Mouse (Mus musculus): ENCODE data around the gene Atg2a.
A peak's percentile ranks its signal among the peaks of the same experiment; 100 is the strongest.

The Atg2a gene

GRCm38 (mm10) chr19:6241274-6242107 lies at the start of gene Atg2a:
Atg2a (plus strand) TSS chr19:6241668.
- DNase-seq (ENCODE audit: low read depth, low spot score): peak; percentile 100

DNA sequence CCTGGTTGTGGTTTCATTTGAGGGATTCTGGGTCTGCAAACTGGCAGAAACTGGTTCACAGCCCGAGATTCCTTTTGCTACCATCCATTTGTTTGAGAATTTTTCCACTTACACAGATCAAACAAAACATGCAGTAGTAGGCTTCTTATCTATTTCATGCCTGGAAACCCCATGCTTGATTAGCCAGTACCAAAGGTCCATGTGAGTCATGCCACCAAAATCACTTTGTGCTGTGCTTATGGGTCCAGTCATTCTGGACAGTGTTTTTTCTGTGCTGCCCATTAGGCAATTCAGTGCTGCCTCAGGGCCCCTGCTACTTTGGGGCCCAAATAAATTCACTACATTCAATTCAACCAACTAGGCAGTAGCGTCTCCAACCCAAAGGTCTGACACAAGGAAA lies 37.2 kb upstream of the Atg2a start:
- no peak for DNase-seq (ENCODE audit: low read depth, low spot score)

GRCm38 (mm10) chr19:6206716-6207115 lies 34.8 kb upstream of the Atg2a start:
- DNase-seq (ENCODE audit: low read depth, low spot score): no peak

- DNase-seq (ENCODE audit: low read depth, low spot score): no peak
Observed at GRCm38 (mm10) chr19:6216046-6216705, 25.3 kb upstream of the Atg2a start.

DNA sequence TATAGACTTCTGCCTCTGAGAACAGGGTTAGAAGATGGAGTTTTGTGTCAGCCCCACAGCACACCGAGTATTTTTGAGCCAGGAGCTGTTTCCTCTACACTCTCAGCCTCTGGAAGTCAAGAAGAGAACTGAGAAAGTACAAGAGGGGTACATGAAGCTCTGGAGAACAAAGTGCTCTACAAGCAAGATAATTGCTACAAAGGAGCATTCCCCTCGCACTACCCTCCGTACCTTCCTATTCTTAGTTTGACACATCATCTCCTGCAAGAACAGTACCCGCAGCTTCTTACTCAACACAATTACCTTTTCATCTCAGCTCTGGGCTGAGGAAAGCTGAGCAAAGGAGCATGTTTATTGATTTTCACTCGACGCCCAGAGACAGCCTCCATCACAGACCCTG lies 22.9 kb upstream of the Atg2a start:
- DNase-seq (ENCODE audit: low read depth, low spot score): no peak

DNA sequence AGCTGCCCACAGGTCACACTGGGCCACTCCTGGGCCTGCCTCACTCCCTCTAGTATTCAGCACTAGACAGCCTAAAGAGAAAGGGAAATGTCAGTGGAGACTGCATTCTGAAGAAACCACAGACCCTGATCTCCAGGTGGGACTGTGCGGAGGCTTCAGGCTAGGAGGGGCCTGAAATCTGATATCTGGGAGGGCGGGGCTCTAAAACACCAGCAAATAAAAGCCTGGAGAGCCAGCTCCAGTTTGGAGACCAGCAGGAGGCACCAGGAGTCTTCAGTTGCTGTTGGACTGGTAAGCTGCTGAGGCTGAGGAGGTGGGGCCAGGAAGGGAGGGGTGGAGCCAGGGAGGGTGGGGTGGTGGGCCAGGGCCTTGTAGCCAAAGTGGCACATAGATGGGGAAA lies 15.3 kb upstream of the Atg2a start, which contains the start of gene Gpha2:
Gene Gpha2, plus strand, starts transcription at position 246 of the 400 bp plus-strand sequence.
- DNase-seq (ENCODE audit: low read depth, low spot score): peak; percentile 57

DNA sequence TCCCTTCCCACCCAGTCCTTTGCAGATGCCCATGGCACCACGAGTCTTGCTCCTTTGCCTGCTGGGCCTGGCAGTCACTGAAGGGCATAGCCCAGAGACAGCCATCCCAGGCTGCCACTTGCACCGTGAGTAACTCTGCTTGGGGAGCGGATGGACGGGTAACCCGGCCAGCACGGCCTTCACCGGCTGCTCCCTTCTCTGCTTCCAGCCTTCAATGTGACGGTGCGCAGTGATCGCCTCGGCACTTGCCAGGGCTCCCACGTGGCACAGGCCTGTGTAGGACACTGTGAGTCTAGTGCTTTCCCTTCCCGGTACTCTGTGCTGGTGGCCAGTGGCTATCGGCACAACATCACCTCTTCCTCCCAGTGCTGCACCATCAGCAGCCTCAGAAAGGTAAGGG lies 14.7 kb upstream of the Atg2a start:
- no peak for DNase-seq (ENCODE audit: low read depth, low spot score)

DNA sequence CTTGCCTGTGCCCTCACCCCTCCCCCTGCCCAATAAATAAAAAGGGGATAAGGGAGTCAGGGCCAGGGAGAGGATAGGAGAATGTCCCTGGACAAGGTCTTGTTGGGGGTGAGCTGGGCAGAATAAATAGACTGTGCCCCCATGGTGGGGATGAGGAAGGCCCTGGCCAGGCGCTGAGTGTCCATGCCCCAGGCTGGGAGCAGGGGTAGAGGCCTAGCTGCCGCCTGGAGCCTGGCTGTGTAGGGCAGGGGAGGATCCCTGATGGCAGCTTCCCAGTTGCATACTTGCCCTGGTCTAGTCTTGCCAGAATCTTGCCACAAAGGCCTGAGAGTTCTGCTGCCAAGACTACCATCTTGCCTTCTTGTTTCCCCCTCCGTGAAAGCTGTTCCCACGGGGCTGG lies 13.6 kb upstream of the Atg2a start:
- DNase-seq (ENCODE audit: low read depth, low spot score): no peak

- DNase-seq (ENCODE audit: low read depth, low spot score): no peak
Observed at GRCm38 (mm10) chr19:6230411-6230810, 11.1 kb upstream of the Atg2a start.

DNA sequence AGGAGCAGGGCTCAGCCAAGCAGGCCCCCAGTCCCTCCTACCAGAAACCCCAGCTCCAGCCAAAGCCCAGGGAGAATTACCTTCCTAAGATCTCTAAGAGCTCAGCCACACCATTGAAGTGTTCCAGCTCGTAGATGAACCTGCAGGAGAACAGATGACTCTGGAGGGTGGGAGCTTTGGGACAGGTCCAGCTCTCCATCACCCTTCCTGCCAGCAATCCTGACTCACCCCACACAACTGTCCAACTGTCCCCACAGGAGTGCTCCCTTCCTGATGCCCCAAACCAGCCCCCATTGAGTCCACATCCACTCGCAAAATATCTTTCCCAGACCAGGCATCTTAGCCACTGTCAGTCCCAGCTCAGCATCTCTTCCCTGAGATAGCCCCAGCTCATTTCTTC lies 10.4 kb upstream of the Atg2a start:
- no peak for DNase-seq (ENCODE audit: low read depth, low spot score)

DNA sequence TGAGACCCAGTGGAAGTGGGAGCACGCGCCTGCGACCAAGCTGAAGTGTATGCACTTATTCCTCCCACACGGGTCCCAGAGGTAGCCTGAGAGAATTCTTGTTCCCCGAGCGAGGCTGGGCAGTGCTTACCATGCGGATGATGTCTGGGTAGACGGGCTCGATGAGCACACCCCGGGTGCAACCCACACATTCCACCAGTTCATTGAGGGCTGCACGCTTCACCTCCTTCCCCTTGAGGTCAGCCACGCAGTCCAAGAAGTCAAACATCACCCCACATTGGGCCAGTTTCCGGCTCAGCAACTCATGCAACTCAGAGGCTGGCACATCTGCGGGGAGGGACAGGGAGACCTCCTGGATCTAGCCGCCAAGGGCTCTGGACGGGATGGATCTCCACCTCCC lies 7.8 kb upstream of the Atg2a start:
- DNase-seq (ENCODE audit: low read depth, low spot score): no peak

- no peak for DNase-seq (ENCODE audit: low read depth, low spot score)
Observed at GRCm38 (mm10) chr19:6234337-6235083, 7.0 kb upstream of the Atg2a start.

GRCm38 (mm10) chr19:6235084-6236052 lies 6.1 kb upstream of the Atg2a start, which contains the start of gene Ppp2r5b:
Ppp2r5b (minus strand) TSS chr19:6235872.
- peak; percentile 93 for DNase-seq (ENCODE audit: low read depth, low spot score)

GRCm38 (mm10) chr19:6236053-6236441 lies 5.4 kb upstream of the Atg2a start:
- peak; percentile 95 for DNase-seq (ENCODE audit: low read depth, low spot score)

DNA sequence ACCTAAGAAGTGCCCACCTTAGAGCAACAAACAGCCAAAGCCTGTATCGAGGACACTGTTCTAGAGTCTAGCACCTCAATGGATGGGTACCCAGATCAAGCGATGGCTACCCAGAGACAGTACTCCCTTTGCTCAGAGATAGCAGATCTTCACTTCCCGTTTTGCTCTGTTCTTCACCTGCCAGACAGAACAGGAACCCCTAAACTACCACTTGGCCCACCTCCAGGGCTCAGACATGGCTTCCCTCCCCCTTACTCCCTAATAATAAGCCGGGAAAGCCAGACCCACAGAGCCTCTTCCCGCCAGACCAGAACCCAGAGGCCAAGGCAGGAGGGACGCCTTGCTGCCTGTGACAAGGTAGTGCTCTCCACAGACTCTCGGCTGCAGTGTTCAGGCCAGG lies 4.6 kb upstream of the Atg2a start:
- DNase-seq (ENCODE audit: low read depth, low spot score): no peak

DNA sequence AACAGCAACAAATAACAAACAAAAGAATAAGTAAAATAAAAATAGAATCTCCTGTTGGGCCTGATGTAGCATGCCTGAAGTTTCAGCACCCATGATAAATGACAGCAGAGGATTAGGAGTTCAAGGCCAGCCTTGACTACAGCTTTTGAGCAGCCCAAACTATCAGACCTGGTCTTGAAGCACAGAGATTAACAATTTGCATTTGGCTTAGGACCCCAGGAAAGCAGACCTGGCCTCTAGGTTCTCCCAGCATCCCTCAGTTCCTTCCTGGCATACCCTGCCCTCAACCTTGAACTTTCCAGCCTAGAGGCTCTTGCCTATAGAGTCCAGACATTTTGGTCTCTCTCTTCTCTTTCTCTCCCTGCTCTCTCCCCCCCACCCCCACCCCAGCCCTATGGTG lies 2.7 kb upstream of the Atg2a start:
- DNase-seq (ENCODE audit: low read depth, low spot score): no peak

DNA sequence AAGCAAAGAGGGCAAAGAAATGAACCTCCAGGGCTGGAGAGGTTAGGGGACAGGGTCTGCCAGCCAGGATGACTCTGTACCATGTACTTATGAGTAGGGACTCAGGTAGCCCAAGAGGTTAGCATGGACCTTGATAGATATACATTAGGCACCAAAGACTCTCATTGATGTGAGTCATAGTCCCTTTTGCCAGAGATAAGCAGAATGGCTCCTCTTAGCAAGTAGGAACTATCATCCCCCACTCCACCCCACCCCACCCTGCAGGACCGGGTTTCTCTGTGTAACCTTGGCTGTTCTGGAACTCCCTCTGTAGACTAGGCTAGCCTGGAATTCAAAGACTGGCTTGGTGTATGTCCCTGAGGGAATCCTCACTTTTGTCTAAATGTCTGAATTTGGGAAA lies 1.3 kb upstream of the Atg2a start:
- no peak for DNase-seq (ENCODE audit: low read depth, low spot score)

DNA sequence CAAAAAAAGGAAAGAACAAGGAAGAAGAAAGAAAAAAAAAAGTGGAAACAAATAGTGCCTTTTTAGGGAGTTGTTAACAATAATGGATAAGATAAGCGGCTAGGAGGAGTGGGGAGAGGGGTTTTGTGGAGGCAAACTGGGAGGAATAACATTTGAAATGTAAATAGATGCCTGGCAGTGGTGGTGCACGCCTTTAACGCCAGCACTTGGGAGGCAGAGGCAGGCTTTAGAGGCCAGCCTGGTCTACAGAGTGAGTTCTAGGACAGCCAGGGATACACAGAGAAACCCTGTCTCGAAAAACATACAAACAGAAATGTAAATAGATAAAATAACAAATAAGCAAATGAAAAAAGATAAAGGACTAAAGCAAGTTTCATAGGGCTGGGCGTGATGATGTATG lies 743 bp upstream of the Atg2a start:
- no peak for DNase-seq (ENCODE audit: low read depth, low spot score)

GRCm38 (mm10) chr19:6242281-6242680 lies 813 bp downstream of the Atg2a start:
- peak; percentile 90 for DNase-seq (ENCODE audit: low read depth, low spot score)

DNA sequence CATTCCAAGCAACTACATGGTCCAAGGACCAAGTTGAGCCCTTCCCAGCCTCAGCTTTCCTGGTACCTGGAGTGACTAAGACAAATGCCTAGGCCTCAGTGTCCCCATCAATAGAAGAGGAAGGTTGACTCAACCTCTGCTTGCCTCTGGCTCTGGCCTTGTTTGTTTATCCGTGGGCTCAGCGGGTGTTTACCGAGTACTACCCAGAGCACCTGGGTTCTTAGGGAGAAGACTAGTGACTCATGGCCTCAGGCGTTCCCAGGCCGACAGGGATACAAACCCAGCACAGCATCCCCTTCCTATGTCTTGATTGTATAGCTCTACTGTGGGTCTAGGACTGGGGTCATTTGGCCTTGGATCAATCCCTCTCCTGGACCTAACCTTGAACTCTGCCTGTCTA lies 1.8 kb downstream of the Atg2a start:
- no peak for DNase-seq (ENCODE audit: low read depth, low spot score)

GRCm38 (mm10) chr19:6245806-6246205 lies 4.3 kb downstream of the Atg2a start:
- DNase-seq (ENCODE audit: low read depth, low spot score): peak; percentile 49

Data from 3T3-L1 (cell line).